25 mouse cellular contexts compared by ENCODE assay signal in genomic region chr2:75734196-75734865, GRCm38 (mm10). TPM values are rescaled to one million over a fixed set of nuclear protein-coding genes. Genes with fewer than 3 reads are reported as not detected.
DNase-seq lines count a peak whose midpoint lies in the region.
"Had no signal": no experiment of that assay in that cellular context is flagged by ENCODE, and none has a peak within 500 bp of the region (broad histone marks: within the 10 kb centered on the region; RNA-seq: fewer than 3 reads in every experiment).

No protein-coding gene starts in this region.

- H3K4me1 ChIP-seq in brown adipose tissue, adult 24 weeks (ENCODE audit: control insufficient read depth, insufficient read depth, insufficient read length, low read length), result peaks cover 8% of the 10 kb centered on the region; the same call in 1 of the 2 replicates
- H3K4me1 ChIP-seq: limb, embryonic 12.5 days; neural tube, embryonic 12.5 days had no signal

- peak overlapping the region; percentile 41 for H3K27ac ChIP-seq in brown adipose tissue, adult 24 weeks (replicated peaks; ENCODE audit: low read depth, low read length)
- H3K27ac ChIP-seq: forebrain, embryonic 13.5 days; heart, embryonic 13.5 days; hindbrain, embryonic 14.5 days; limb, embryonic 12.5 days; liver, embryonic 12.5 days; neural tube, embryonic 12.5 days had no signal

- no peak overlapping the region for H3K4me3 ChIP-seq in brown adipose tissue, adult 24 weeks (ENCODE audit: insufficient read depth, low read depth, low read length)
- H3K4me3 ChIP-seq: erythroblast, embryonic 14.5 days; forebrain, embryonic 13.5 days; heart, embryonic 13.5 days; limb, embryonic 12.5 days; liver, embryonic 12.5 days; neural tube, embryonic 12.5 days had no signal

- peak; percentile 16 to 17 for DNase-seq in adrenal gland, postnatal 36 days
- DNase-seq in adrenal gland, postnatal 25 days, result no peak
- DNase-seq in heart, adult 18-20 months, result peak; percentile 28 to 37
- DNase-seq in heart, adult 8-10 months (ENCODE audit: low spot score), result no peak
- DNase-seq in NIH3T3 (ENCODE audit: low read depth), result peak; percentile 54
- no peak for DNase-seq in spleen, postnatal 4 days (ENCODE audit: low spot score in 2 of 2)
- DNase-seq in embryo, embryonic 9.5 days (ENCODE audit: extremely low spot score), result no peak
- DNase-seq: cerebellum, adult 11-12 months; cerebellum, postnatal 10 days; heart, postnatal 10 days; kidney, postnatal 14 days; layer of hippocampus, adult 9-11 months; liver, postnatal 0 days; right cerebral cortex, adult 18-20 months; spleen, adult 18-20 months; thymus, adult 2 months; thymus, postnatal 4 days had no signal

RNA-seq across cellular contexts. Expression of gene Nfe2l2, which starts 29.9 kb away (rescaled TPM):
- 100 to 1,000 TPM; 120 to 130 TPM for total RNA-seq in adrenal gland, postnatal 36 days (2021)
- 106 TPM in 2 replicates for total RNA-seq in adrenal gland, postnatal 25 days (2021)
- 10 to 100 TPM; 58.8 to 61.7 TPM for total RNA-seq in heart, adult 18-20 months (2021)
- total RNA-seq in heart, adult 8-10 months (2022), result 10 to 100 TPM; 57.9 to 75.1 (median 64.5) TPM
- 50.2 and 50.6 TPM in 2 replicates for polyA plus RNA-seq in brown adipose tissue, adult 24 weeks (2012; ENCODE audit: insufficient read depth, insufficient read length, missing spikeins)

Comparison
In these comparisons a context has a peak if more than half of its experiments do, and no peak if none do; other contexts are left out.
1. DNase-seq: peak in adrenal gland, postnatal 36 days (2 of 2), heart, adult 18-20 months (2 of 2) and NIH3T3 (single experiment); none in adrenal gland, postnatal 25 days (single experiment), heart, adult 8-10 months (single experiment), spleen, postnatal 4 days (0 of 2) and embryo, embryonic 9.5 days (single experiment).